Mouse (Mus musculus) CH12.LX (cell line): ENCODE results near the gene Gjb4. TPM values are rescaled to one million over a fixed set of nuclear protein-coding genes. Genes with fewer than 3 reads are reported as not detected.

Experiments
- DNase-seq: peaks from one replicate; pipeline ENCODE4 v3.0.0-alpha.2; 2013; ENCODE audit errors: extremely low read depth
- H3K27ac ChIP-seq: 2 replicates; pipeline ENCODE4 v1.5.1; 2012; ENCODE audit warnings: low read depth, mild to moderate bottlenecking, control low read depth, moderate library complexity; ENCODE audit not compliant: insufficient read depth
- H3K27me3 ChIP-seq: replicated peaks from 2 replicates; pipeline ENCODE3; 2012; ENCODE audit warnings: inconsistent platforms
- H3K36me3 ChIP-seq, 2 experiments: replicated peaks in 1 of 2; 2 replicates each; pipeline versions ENCODE3 to v1.6.1; 2012; ENCODE audit warnings: inconsistent platforms in 1 of 2, low read length in 1 of 2, mild to moderate bottlenecking in 1 of 2, mixed read lengths in 1 of 2, moderate library complexity in 1 of 2; ENCODE audit not compliant: control insufficient read depth in 1 of 2, insufficient read depth in 1 of 2
- H3K4me1 ChIP-seq, 2 experiments: 2 replicates each; pipeline ENCODE4 v1.6.1; 2012; ENCODE audit warnings: inconsistent platforms in 1 of 2, moderate library complexity in 1 of 2; ENCODE audit not compliant: insufficient read depth in 2 of 2, control insufficient read depth in 1 of 2
- H3K4me2 ChIP-seq: 2 replicates; pipeline ENCODE4 v1.6.1; 2012; ENCODE audit warnings: low read depth, mild to moderate bottlenecking, control low read depth; ENCODE audit not compliant: poor library complexity, insufficient read depth, severe bottlenecking
- H3K4me3 ChIP-seq, 3 experiments: fragments of 150-350 bp in 1 of 3; sonication (generic) in 1 of 3; replicated peaks in 1 of 3; 2 replicates each; pipeline versions ENCODE3 to v1.5.1; 2011 to 2012; ENCODE audit warnings: low read depth in 2 of 3, low read length in 2 of 3, mild to moderate bottlenecking in 2 of 3, moderate library complexity in 2 of 3, control low read depth in 1 of 3, improper control_type of control experiment in 1 of 3, inconsistent platforms in 1 of 3, mixed read lengths in 1 of 3; ENCODE audit not compliant: poor library complexity in 1 of 3
- H3K79me2 ChIP-seq: replicated peaks from 2 replicates; pipeline ENCODE4 v1.6.1; 2012; ENCODE audit warnings: mild to moderate bottlenecking, moderate library complexity; ENCODE audit not compliant: control insufficient read depth, poor library complexity, insufficient read depth, severe bottlenecking; ENCODE audit errors: extremely low read depth
- H3K9ac ChIP-seq: 2 replicates; pipeline ENCODE4 v1.6.1; 2012; ENCODE audit warnings: low read depth, mild to moderate bottlenecking, control low read depth, moderate library complexity; ENCODE audit not compliant: insufficient read depth
- H3K9me3 ChIP-seq: replicated peaks from 2 replicates; pipeline ENCODE3; 2012; ENCODE audit warnings: low read length, inconsistent platforms, mixed read lengths
- BHLHE40 ChIP-seq: IDR thresholded peaks from 2 replicates; pipeline ENCODE4 v1.6.1; 2011; ENCODE audit warnings: mild to moderate bottlenecking, low read depth, low read length, improper control_type of control experiment
- CHD2 ChIP-seq: IDR thresholded peaks from 2 replicates; pipeline ENCODE4 v1.6.1; 2011; ENCODE audit warnings: low read length, improper control_type of control experiment
- CTCF ChIP-seq, 2 experiments: IDR thresholded peaks in 1 of 2; conservative IDR thresholded peaks in 1 of 2; 2 replicates each; pipeline ENCODE4 v1.5.1; 2011 to 2012; ENCODE audit warnings: low read depth in 2 of 2, low read length in 2 of 2, improper control_type of control experiment in 1 of 2, inconsistent platforms in 1 of 2, mild to moderate bottlenecking in 1 of 2, moderate library complexity in 1 of 2
- E2F4 ChIP-seq: IDR thresholded peaks from 2 replicates; pipeline ENCODE4 v1.6.1; 2011; ENCODE audit warnings: low read depth, low read length, improper control_type of control experiment; ENCODE audit not compliant: insufficient replicate concordance
- ELF1 ChIP-seq: IDR thresholded peaks from 2 replicates; pipeline ENCODE4 v1.6.1; 2014; ENCODE audit warnings: low read depth, mild to moderate bottlenecking, inconsistent platforms, low read length, improper control_type of control experiment
- EP300 ChIP-seq: IDR thresholded peaks from 2 replicates; pipeline ENCODE4 v1.6.1; 2011; ENCODE audit warnings: low read length, improper control_type of control experiment
- GABPA ChIP-seq: IDR thresholded peaks from 2 replicates; pipeline ENCODE4 v1.6.1; 2012; ENCODE audit warnings: low read depth, low read length, improper control_type of control experiment, inconsistent platforms; ENCODE audit not compliant: insufficient replicate concordance
- HCFC1 ChIP-seq: IDR thresholded peaks from 2 replicates; pipeline ENCODE4 v1.6.1; 2012; ENCODE audit warnings: low read depth, mild to moderate bottlenecking, inconsistent platforms, low read length, improper control_type of control experiment
- IRF4 ChIP-seq: IDR thresholded peaks from 2 replicates; pipeline ENCODE4 v1.6.1; 2014; ENCODE audit warnings: low read depth, mild to moderate bottlenecking, inconsistent platforms, low read length, improper control_type of control experiment
- JUND ChIP-seq: conservative IDR thresholded peaks from 2 replicates; pipeline ENCODE4 v1.6.1; 2011; ENCODE audit warnings: low read depth, low read length, improper control_type of control experiment
- MAX ChIP-seq: IDR thresholded peaks from 2 replicates; pipeline ENCODE4 v1.6.1; 2011; ENCODE audit warnings: low read length, improper control_type of control experiment
- MAZ ChIP-seq: IDR thresholded peaks from 2 replicates; pipeline ENCODE4 v1.6.1; 2012; ENCODE audit warnings: low read depth, mild to moderate bottlenecking, inconsistent platforms, low read length, improper control_type of control experiment, moderate library complexity
- MEF2A ChIP-seq: IDR thresholded peaks from 2 replicates; pipeline ENCODE4 v1.6.1; 2014; ENCODE audit warnings: low read depth, mild to moderate bottlenecking, inconsistent platforms, low read length, improper control_type of control experiment, borderline replicate concordance
- MYC ChIP-seq: IDR thresholded peaks from 2 replicates; pipeline ENCODE4 v1.6.1; 2011; ENCODE audit warnings: low read depth, mild to moderate bottlenecking, improper control_type of control experiment, low read length
- NRF1 ChIP-seq: IDR thresholded peaks from 2 replicates; pipeline ENCODE4 v1.6.1; 2014; ENCODE audit warnings: low read depth, mild to moderate bottlenecking, inconsistent platforms, low read length, improper control_type of control experiment, moderate library complexity
- POLR2AphosphoS2 ChIP-seq: IDR thresholded peaks from 2 replicates; pipeline ENCODE4 v1.6.1; 2011; ENCODE audit warnings: low read depth, low read length, improper control_type of control experiment
- RAD21 ChIP-seq: IDR thresholded peaks from 2 replicates; pipeline ENCODE4 v1.6.1; 2011; ENCODE audit warnings: low read depth, mild to moderate bottlenecking, low read length, improper control_type of control experiment, moderate library complexity
- RCOR1 ChIP-seq: conservative IDR thresholded peaks from 2 replicates; pipeline ENCODE4 v1.6.1; 2012; ENCODE audit warnings: low read depth, mild to moderate bottlenecking, inconsistent platforms, low read length, improper control_type of control experiment
- TBP ChIP-seq: conservative IDR thresholded peaks from 2 replicates; pipeline ENCODE4 v1.6.1; 2011; ENCODE audit warnings: low read depth, low read length, improper control_type of control experiment
- USF1 ChIP-seq: IDR thresholded peaks from 2 replicates; pipeline ENCODE4 v1.6.1; 2014; ENCODE audit warnings: low read depth, mild to moderate bottlenecking, inconsistent platforms, low read length, improper control_type of control experiment
- ZMIZ1 ChIP-seq: IDR thresholded peaks from 2 replicates; pipeline ENCODE4 v1.6.1; 2012; ENCODE audit warnings: low read depth, mild to moderate bottlenecking, inconsistent platforms, low read length, improper control_type of control experiment
- dilution Hi-C: fragments of 300-500 bp; cut with MboI; formaldehyde crosslinking; loops from 2 replicates; pipeline ENCODE4 v1.14.3; 2020; ENCODE audit warnings: low sequenced_read_pairs; ENCODE audit not compliant: extremely low pct_unique_long_range_greater_than_20kb, extremely low pct_ligation_motif_present
- in situ Hi-C: fragments of 300-500 bp; cut with MboI; formaldehyde crosslinking; loops from 3 replicates; pipeline ENCODE4 v1.14.3; 2019; ENCODE audit warnings: low sequenced_read_pairs, low pct_ligation_motif_present, low pct_unique_long_range_greater_than_20kb, mixed read lengths
- polyA plus RNA-seq: library from polyadenylated mRNA; unstranded; fragments of >175 nt; gene quantifications from 2 replicates; pipeline ENCODE4 v1.2.1, GENCODE M21; 2012; ENCODE audit warnings: low read depth; ENCODE audit not compliant: insufficient read length
- total RNA-seq, 2 experiments: library from RNA; depleted of rRNA; stranded (reverse); fragments of 300-350 nt in 1 of 2; fragments of >200 nt in 1 of 2; gene quantifications; 2 replicates each; pipeline ENCODE4 v1.2.3; 2012 to 2014

Gjb4 gene
- total and polyA plus RNA-seq, 3 experiments = not detected

- peaks cover 20% of the 10 kb centered on the region for H3K9me3 ChIP-seq
- no peak overlapping the region for H3K4me2 ChIP-seq
- DNase-seq = no peak
- H3K4me3 ChIP-seq = no peak overlapping the region
- no peaks in the 10 kb centered on the region for H3K27me3 ChIP-seq
- H3K4me1 ChIP-seq = no peaks in the 10 kb centered on the region
- H3K36me3 ChIP-seq = no peaks in the 10 kb centered on the region
- in situ Hi-C loops (loop anchor here (5.0 to 25.0 kb wide), 2 partner anchors 238 to 1163 kb away; no protein-coding TSS in a partner anchor), dilution Hi-C loops (no loop called here)
- peak in 1 of 2 experiments; percentile 11; a peak in 1 of 4 replicates for TF ChIP-seq CTCF (conservative IDR thresholded peaks at IDR 0.05 in 1 of 2, IDR thresholded peaks at IDR 0.05 in 1 of 2; ENCODE audit: low read depth in 2 of 2, low read length in 2 of 2)
- no peak for TF ChIP-seq ELF1
- no peak for TF ChIP-seq TBP
- H3K27ac ChIP-seq = no peak overlapping the region
- no peaks in the 10 kb centered on the region for H3K79me2 ChIP-seq
- H3K9ac ChIP-seq = no peak overlapping the region
Observed at GRCm38 (mm10) chr4:127374645-127375044, 20.8 kb upstream of the Gjb4 start.

GRCm38 (mm10) chr4:127373491-127373890 lies 19.6 kb upstream of the Gjb4 start:
- H3K27ac ChIP-seq = no peak overlapping the region
- dilution Hi-C loops (no loop called here), in situ Hi-C loops (loop anchor here (5.0 to 25.0 kb wide), 2 partner anchors 239 to 1164 kb away; no protein-coding TSS in a partner anchor)
- no peaks in the 10 kb centered on the region for H3K79me2 ChIP-seq
- H3K4me3 ChIP-seq = no peak overlapping the region
- H3K4me1 ChIP-seq = no peaks in the 10 kb centered on the region
- H3K9me3 ChIP-seq = peaks cover 16% of the 10 kb centered on the region
- no peak for DNase-seq
- no peaks in the 10 kb centered on the region for H3K36me3 ChIP-seq
- H3K4me2 ChIP-seq = no peak overlapping the region
- peaks cover 2% of the 10 kb centered on the region for H3K27me3 ChIP-seq
- TF ChIP-seq GABPA (no peak), MAX (no peak), RAD21 (no peak), CTCF (conservative IDR thresholded peaks at IDR 0.05 in 1 of 2, IDR thresholded peaks at IDR 0.05 in 1 of 2; ENCODE audit: low read depth in 2 of 2, low read length in 2 of 2) (no peak), POLR2AphosphoS2 (no peak), CHD2 (no peak), USF1 (no peak), JUND (no peak), MYC (no peak), RCOR1 (no peak), NRF1 (no peak)
- no peak overlapping the region for H3K9ac ChIP-seq

- H3K4me2 ChIP-seq = no peak overlapping the region
- dilution Hi-C loops = no loop called here
- peaks cover 2% of the 10 kb centered on the region for H3K27me3 ChIP-seq
- no peak overlapping the region for H3K27ac ChIP-seq
- no peak for DNase-seq
- H3K36me3 ChIP-seq = no peaks in the 10 kb centered on the region
- H3K79me2 ChIP-seq = no peaks in the 10 kb centered on the region
- no peaks in the 10 kb centered on the region for H3K4me1 ChIP-seq
- TF ChIP-seq MYC (no peak), MAZ (no peak), HCFC1 (no peak), CHD2 (no peak), POLR2AphosphoS2 (no peak), BHLHE40 (no peak), IRF4 (no peak), ELF1 (no peak), JUND (no peak), E2F4 (no peak), ZMIZ1 (no peak), EP300 (no peak), MEF2A (no peak)
- TF ChIP-seq, all 38 proteins: peak for 0
- in situ Hi-C loops = loop anchor here (5.0 to 25.0 kb wide), 2 partner anchors 241 to 1166 kb away; no protein-coding TSS in a partner anchor
- peaks cover 18% of the 10 kb centered on the region for H3K9me3 ChIP-seq
- no peak overlapping the region for H3K9ac ChIP-seq
- no peak overlapping the region for H3K4me3 ChIP-seq
Observed at GRCm38 (mm10) chr4:127371546-127371945, 17.7 kb upstream of the Gjb4 start.
